Mouse (Mus musculus) testis, adult 2 months (tissue): ENCODE results near the gene Galntl6.

Experiments
- CTCF ChIP-seq: fragments of 200-500 bp; IDR thresholded peaks from 2 replicates; pipeline ENCODE4 v1.5.1; 2012; ENCODE audit warnings: low read depth, mild to moderate bottlenecking, inconsistent platforms, low read length, moderate library complexity; ENCODE audit not compliant: control insufficient read depth, insufficient read depth, insufficient replicate concordance
- POLR2A ChIP-seq: fragments of 200-500 bp; IDR thresholded peaks from 2 replicates; pipeline ENCODE4 v1.6.1; 2012; ENCODE audit warnings: low read depth, mild to moderate bottlenecking, inconsistent platforms, low read length, moderate library complexity; ENCODE audit not compliant: control insufficient read depth

DNA sequence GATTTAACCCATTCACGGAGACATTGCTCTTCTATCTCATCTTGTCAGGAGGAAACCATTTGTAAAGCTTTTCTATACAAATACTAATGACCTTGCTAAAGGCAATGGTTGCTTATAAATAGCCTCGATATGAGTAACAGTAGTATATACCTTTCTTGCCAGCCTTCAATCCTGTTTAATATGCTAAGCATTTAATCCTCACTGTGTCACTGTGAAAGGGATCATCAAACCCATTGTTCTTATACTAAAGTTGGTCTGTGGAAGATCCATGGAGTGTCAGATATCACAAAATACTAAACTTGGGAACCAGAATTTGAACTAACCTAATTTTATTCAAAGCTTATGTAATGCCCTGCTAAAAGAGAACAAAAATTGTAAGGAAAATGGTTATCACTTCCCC, 8.0 kb downstream of the Galntl6 start:
- TF ChIP-seq POLR2A (no peak), CTCF (no peak)
